Mouse (Mus musculus): ENCODE results near the gene Gm20661. TPM values are rescaled to one million over a fixed set of nuclear protein-coding genes. Genes with fewer than 3 reads are reported as not detected.
"Not testable (repeated sequence)": the region's sequence is repeated elsewhere in the genome, so short reads cannot be mapped to it uniquely, and the experiment has no call there.

The Gm20661 gene
- polyA plus RNA-seq, 1 experiment from 2014 or later, result 7.4 TPM

DNA sequence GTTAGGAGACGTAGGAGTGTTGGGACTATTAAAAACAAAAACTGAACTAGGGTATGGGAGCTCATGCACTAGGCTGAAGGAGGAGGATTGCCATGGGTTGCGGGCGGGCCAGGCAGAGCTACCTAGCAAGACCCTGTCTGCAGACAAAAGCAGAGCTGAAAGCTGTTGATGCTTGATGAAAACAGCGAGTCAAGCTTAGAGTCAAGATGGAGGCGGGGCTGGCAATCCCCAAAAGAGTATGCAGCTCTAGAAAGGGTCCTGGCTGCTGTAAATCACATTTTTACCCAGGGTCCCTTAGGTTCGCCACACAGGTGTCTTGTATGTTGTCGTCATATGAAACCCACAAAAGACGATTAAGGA, 20.7 kb downstream of the Gm20661 start:
- peak overlapping the region; percentile 95 for H3K27ac ChIP-seq
- H3K36me3 ChIP-seq, result 0 out of 2 replicates have a peak, but pooled peaks cover 5% of the 10 kb centered on the region
- H3K9me3 ChIP-seq, result no peaks in the 10 kb centered on the region
- peak overlapping the region; percentile 69 for H3K4me2 ChIP-seq
- 4% methylated on average over 8 of the region's 8 CpGs for WGBS
- ATAC-seq (ENCODE audit: insufficient number of reproducible peaks, low FRiP score, low TSS enrichment, low read depth), result no peak
- H3K27me3 ChIP-seq, result no peaks in the 10 kb centered on the region
- H3K4me1 ChIP-seq, result peaks cover 28% of the 10 kb centered on the region
- H3K9ac ChIP-seq, result peak overlapping the region; percentile 92
- H3K4me3 ChIP-seq, result peak overlapping the region; percentile 73

DNA sequence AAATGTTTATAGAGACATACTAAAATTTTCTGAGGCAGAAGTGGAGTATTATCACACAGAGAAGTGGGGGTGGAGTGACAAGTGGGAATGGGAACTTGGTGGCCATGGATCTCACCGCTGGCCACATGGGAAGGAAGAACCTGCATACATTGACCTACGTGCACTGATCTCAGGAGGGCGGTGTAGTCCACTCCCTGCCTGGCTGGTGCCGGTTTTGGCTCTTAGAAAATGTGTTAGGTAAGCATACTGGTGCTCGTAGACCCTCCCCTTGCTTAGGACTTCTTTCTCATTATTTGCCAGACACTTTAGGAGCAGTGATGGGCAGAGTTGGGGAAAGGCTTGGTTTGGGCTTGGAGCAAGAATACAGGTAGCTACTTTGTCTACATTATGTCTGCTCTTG, 25.2 kb downstream of the Gm20661 start:
- 89% methylated on average over 5 of the region's 5 CpGs for WGBS

DNA sequence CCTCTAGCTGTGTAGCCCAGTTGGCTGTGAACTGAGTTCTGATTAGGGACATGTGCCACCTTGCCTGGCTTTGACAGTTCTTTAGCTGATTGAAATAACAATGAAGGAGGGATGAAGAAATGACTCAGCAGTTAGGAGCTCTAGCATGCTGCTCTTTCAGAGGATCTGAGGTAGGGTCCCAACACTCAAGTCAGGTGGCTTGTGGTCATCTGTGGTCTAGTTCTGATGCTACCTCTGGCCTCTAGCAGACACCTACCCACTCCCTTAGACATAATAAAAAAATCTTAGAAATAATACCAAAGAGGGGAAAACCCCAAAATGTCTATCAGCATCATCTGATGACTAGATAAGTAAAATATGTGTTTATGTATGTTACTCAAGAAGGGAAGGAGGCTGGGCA, 27.5 kb downstream of the Gm20661 start:
- Histone ChIP-seq H3K27ac (no peak overlapping the region), H3K27me3 (no peaks in the 10 kb centered on the region), H3K4me2 (no peak overlapping the region), H3K4me3 (no peak overlapping the region), H3K9ac (no peak overlapping the region), H3K36me3 (peaks cover 12% of the 10 kb centered on the region), H3K9me3 (no peaks in the 10 kb centered on the region), H3K4me1 (0 out of 2 replicates have a peak, but pooled peaks cover 4% of the 10 kb centered on the region)
- ATAC-seq (ENCODE audit: insufficient number of reproducible peaks, low FRiP score, low TSS enrichment, low read depth), result no peak

More for the DNA sequence above, 25.2 kb downstream of the Gm20661 start:
- Histone ChIP-seq H3K36me3 (peaks cover 8% of the 10 kb centered on the region; the same call in 1 of the 2 replicates), H3K4me3 (no peak overlapping the region), H3K9ac (no peak overlapping the region), H3K4me2 (no peak overlapping the region), H3K27ac (no peak overlapping the region), H3K4me1 (peaks cover 21% of the 10 kb centered on the region), H3K27me3 (no peaks in the 10 kb centered on the region), H3K9me3 (no peaks in the 10 kb centered on the region)
- ATAC-seq (ENCODE audit: insufficient number of reproducible peaks, low FRiP score, low TSS enrichment, low read depth), result no peak

GRCm38 (mm10) chr9:108013577-108013976, 30.7 kb downstream of the Gm20661 start:
- H3K4me3 ChIP-seq; ATAC-seq (ENCODE audit: insufficient number of reproducible peaks, low FRiP score, low TSS enrichment, low read depth); H3K27me3 ChIP-seq; H3K4me1 ChIP-seq; H3K9ac ChIP-seq; H3K9me3 ChIP-seq; H3K27ac ChIP-seq; H3K4me2 ChIP-seq: not testable (repeated sequence)
- H3K36me3 ChIP-seq, result peaks cover 11% of the 10 kb centered on the region
- 95% methylated on average over 2 of the region's 2 CpGs for WGBS

GRCm38 (mm10) chr9:108017127-108017526, 34.3 kb downstream of the Gm20661 start:
- no peaks in the 10 kb centered on the region for H3K9me3 ChIP-seq
- no peak for ATAC-seq (ENCODE audit: insufficient number of reproducible peaks, low FRiP score, low TSS enrichment, low read depth)
- H3K27ac ChIP-seq, result no peak overlapping the region
- 77% methylated on average over 3 of the region's 3 CpGs for WGBS
- peaks cover 11% of the 10 kb centered on the region for H3K36me3 ChIP-seq
- H3K4me2 ChIP-seq, result no peak overlapping the region
- no peak overlapping the region for H3K4me3 ChIP-seq
- no peak overlapping the region for H3K9ac ChIP-seq
- no peaks in the 10 kb centered on the region for H3K4me1 ChIP-seq
- H3K27me3 ChIP-seq, result no peaks in the 10 kb centered on the region

- Histone ChIP-seq H3K4me1 (no peaks in the 10 kb centered on the region), H3K27ac (no peak overlapping the region), H3K27me3 (no peaks in the 10 kb centered on the region), H3K36me3 (peaks cover 17% of the 10 kb centered on the region), H3K4me3 (no peak overlapping the region), H3K9ac (no peak overlapping the region), H3K9me3 (no peaks in the 10 kb centered on the region), H3K4me2 (no peak overlapping the region)
- no peak for ATAC-seq (ENCODE audit: insufficient number of reproducible peaks, low FRiP score, low TSS enrichment, low read depth)
- WGBS, result 88% methylated on average over 1 of the region's 1 CpGs
These were observed 37.9 kb downstream of the Gm20661 start for GRCm38 (mm10) chr9:108020741-108021140.

DNA sequence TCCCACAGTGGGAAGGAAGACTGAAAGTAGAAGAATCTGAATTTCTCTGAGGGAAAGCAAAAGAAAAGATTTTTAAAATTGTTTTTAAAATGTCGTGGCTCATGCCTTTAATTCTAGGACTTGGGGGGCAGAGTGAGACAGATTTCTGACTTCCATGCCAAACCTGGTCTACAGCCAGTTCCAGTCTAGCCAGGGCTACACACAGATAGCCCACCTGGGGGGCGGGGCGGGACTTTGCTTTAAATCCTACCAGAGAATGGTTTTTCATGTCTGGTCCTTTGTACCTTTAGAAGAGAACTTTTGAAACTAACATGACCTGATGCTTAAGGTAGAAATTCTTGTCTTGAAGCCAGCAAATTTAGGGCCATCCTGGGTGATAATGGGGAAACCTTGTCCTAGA, 40.4 kb downstream of the Gm20661 start:
- peaks cover 36% of the 10 kb centered on the region for H3K36me3 ChIP-seq
- no peak for ATAC-seq (ENCODE audit: insufficient number of reproducible peaks, low FRiP score, low TSS enrichment, low read depth)
- H3K9ac ChIP-seq, result no peak overlapping the region
- no peak overlapping the region for H3K27ac ChIP-seq
- H3K9me3 ChIP-seq, result no peaks in the 10 kb centered on the region
- no peaks in the 10 kb centered on the region for H3K27me3 ChIP-seq
- no peak overlapping the region for H3K4me3 ChIP-seq
- H3K4me2 ChIP-seq, result no peak overlapping the region
- WGBS, result 86% methylated on average over 3 of the region's 3 CpGs
- no peaks in the 10 kb centered on the region for H3K4me1 ChIP-seq

- 83% methylated on average over 3 of the region's 3 CpGs for WGBS
- no peak overlapping the region for H3K27ac ChIP-seq
- no peaks in the 10 kb centered on the region for H3K27me3 ChIP-seq
- ATAC-seq (ENCODE audit: insufficient number of reproducible peaks, low FRiP score, low TSS enrichment, low read depth), result no peak
- no peak overlapping the region for H3K4me3 ChIP-seq
- H3K4me1 ChIP-seq, result no peaks in the 10 kb centered on the region
- no peak overlapping the region for H3K4me2 ChIP-seq
- H3K9ac ChIP-seq, result no peak overlapping the region
- H3K36me3 ChIP-seq, result peaks cover 50% of the 10 kb centered on the region
- H3K9me3 ChIP-seq, result no peaks in the 10 kb centered on the region
These were observed 43.7 kb downstream of the Gm20661 start for GRCm38 (mm10) chr9:108026584-108026983.

GRCm38 (mm10) chr9:108027867-108028266, 45.0 kb downstream of the Gm20661 start:
- Histone ChIP-seq H3K36me3 (peaks cover 61% of the 10 kb centered on the region), H3K9me3 (no peaks in the 10 kb centered on the region), H3K27me3 (no peaks in the 10 kb centered on the region), H3K9ac (no peak overlapping the region), H3K27ac (no peak overlapping the region), H3K4me1 (no peaks in the 10 kb centered on the region), H3K4me2 (no peak overlapping the region), H3K4me3 (no peak overlapping the region)
- WGBS, result 97% methylated on average over 3 of the region's 3 CpGs
- no peak for ATAC-seq (ENCODE audit: insufficient number of reproducible peaks, low FRiP score, low TSS enrichment, low read depth)

- no peak for ATAC-seq (ENCODE audit: insufficient number of reproducible peaks, low FRiP score, low TSS enrichment, low read depth)
- Histone ChIP-seq H3K36me3 (peaks cover 56% of the 10 kb centered on the region), H3K27ac (no peak overlapping the region), H3K27me3 (no peaks in the 10 kb centered on the region), H3K9me3 (no peaks in the 10 kb centered on the region), H3K4me1 (no peaks in the 10 kb centered on the region), H3K4me2 (no peak overlapping the region), H3K9ac (no peak overlapping the region), H3K4me3 (no peak overlapping the region)
- WGBS, result 92% methylated on average over 5 of the region's 5 CpGs
These were observed 49.3 kb downstream of the Gm20661 start for GRCm38 (mm10) chr9:108032126-108032525.

DNA sequence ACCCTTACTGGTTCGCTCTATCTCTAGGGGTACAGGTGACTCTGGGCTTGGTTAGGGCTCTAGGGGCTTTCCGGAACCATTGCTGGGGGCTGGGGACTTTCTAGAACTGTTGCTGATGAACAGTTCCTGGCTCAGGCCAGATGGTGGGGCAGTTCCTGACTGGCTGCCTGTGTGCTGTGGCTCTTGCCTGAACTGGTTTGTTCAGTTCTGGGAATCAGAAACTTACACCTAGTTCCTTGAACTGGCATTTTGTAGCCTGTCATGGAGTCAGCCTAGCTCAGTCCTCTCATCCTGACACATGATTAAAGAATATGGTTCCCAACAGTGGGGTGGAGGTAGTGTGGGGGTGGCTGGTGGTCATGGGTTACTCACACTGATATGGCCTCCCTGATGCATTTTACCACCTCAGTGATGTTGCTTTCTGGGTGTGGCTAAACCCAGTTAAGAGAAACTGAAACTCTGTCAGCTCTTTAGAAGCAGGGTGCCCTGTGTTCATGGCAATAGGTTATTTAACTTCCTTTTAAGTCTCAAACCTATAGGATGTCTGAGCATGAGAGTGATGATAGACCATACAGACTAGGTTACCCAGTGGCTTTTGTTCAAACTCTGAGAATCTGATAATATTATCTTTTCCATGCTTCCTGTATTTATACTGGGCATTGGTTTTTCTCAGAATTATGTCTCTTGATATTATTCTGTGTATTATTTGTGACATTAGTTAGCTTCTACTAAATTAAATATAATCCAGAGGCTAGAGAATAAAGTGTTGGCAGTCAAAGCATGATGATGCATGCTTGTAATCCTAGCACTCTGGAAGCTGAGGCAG, 52.7 kb downstream of the Gm20661 start:
- no peaks in the 10 kb centered on the region for H3K27me3 ChIP-seq
- H3K9me3 ChIP-seq, result no peaks in the 10 kb centered on the region
- no peak overlapping the region for H3K9ac ChIP-seq
- H3K4me2 ChIP-seq, result no peak overlapping the region
- peak overlapping the region; percentile 38; the same call in 1 of the 2 replicates for H3K27ac ChIP-seq
- H3K4me1 ChIP-seq, result no peaks in the 10 kb centered on the region
- no peak for ATAC-seq (ENCODE audit: insufficient number of reproducible peaks, low FRiP score, low TSS enrichment, low read depth)
- H3K36me3 ChIP-seq, result peaks cover 48% of the 10 kb centered on the region
- 92% methylated on average over 2 of the region's 2 CpGs for WGBS
- no peak overlapping the region for H3K4me3 ChIP-seq

All from limb, embryonic 15.5 days (tissue).